Mouse (Mus musculus) myocyte (in vitro differentiated cells): Measurements from ENCODE around the gene Nmrk2.

Experiments
- CEBPB ChIP-seq: IDR thresholded peaks from 2 replicates; pipeline ENCODE4 v1.6.1; 2011; ENCODE audit warnings: mild to moderate bottlenecking, moderate library complexity; ENCODE audit not compliant: poor library complexity, insufficient read depth, severe bottlenecking
- E2F4 ChIP-seq: IDR thresholded peaks from one replicate; pipeline ENCODE4 v1.6.1; 2011; ENCODE audit warnings: mild to moderate bottlenecking, control low read depth, moderate library complexity; ENCODE audit not compliant: insufficient read depth
- MAX ChIP-seq: IDR thresholded peaks from one replicate; pipeline ENCODE4 v1.6.1; 2011; ENCODE audit warnings: low read depth, mild to moderate bottlenecking, control low read depth
- MYOD1 ChIP-seq, 3 experiments: IDR thresholded peaks; one replicate each; pipeline ENCODE4 v1.6.1; 2011; ENCODE audit warnings: control low read depth in 2 of 3, low read depth in 2 of 3, mild to moderate bottlenecking in 2 of 3, moderate library complexity in 1 of 3; ENCODE audit not compliant: insufficient read length in 2 of 3, control insufficient read depth in 1 of 3
- MYOG ChIP-seq, 3 experiments: IDR thresholded peaks; one replicate each; pipeline ENCODE4 v1.6.1; 2011; ENCODE audit warnings: control low read depth in 2 of 3, low read depth in 2 of 3, mild to moderate bottlenecking in 2 of 3; ENCODE audit not compliant: insufficient read length in 2 of 3, control insufficient read depth in 1 of 3, insufficient read depth in 1 of 3
- POLR2A ChIP-seq: IDR thresholded peaks from one replicate; pipeline ENCODE4 v1.6.1; 2011; ENCODE audit warnings: low read depth, mild to moderate bottlenecking, control low read depth, moderate library complexity; ENCODE audit not compliant: insufficient read length
- POLR2AphosphoS2 ChIP-seq: IDR thresholded peaks from one replicate; pipeline ENCODE4 v1.6.1; 2011; ENCODE audit warnings: low read depth, control low read depth; ENCODE audit not compliant: insufficient read length
- SRF ChIP-seq: IDR thresholded peaks from one replicate; pipeline ENCODE4 v1.6.1; 2011; ENCODE audit warnings: low read depth; ENCODE audit not compliant: control insufficient read depth, insufficient read length
- TCF12 ChIP-seq: IDR thresholded peaks from one replicate; pipeline ENCODE4 v1.6.1; 2011; ENCODE audit warnings: mild to moderate bottlenecking, control low read depth; ENCODE audit not compliant: poor library complexity, insufficient read depth, severe bottlenecking
- USF1 ChIP-seq: IDR thresholded peaks from one replicate; pipeline ENCODE4 v1.6.1; 2011; ENCODE audit warnings: low read depth, mild to moderate bottlenecking, control low read depth, moderate library complexity

GRCm38 (mm10) chr10:81230438-81231332 is 28.8 kb upstream of the Nmrk2 start, which contains the start of gene Atcay:
- TF ChIP-seq POLR2A (no peak), POLR2AphosphoS2 (no peak), MYOG (IDR thresholded peaks at IDR 0.05; ENCODE audit: control insufficient read depth in 1 of 3, insufficient read depth in 1 of 3, insufficient read length in 2 of 3, low read depth in 2 of 3) (no peak), MAX (no peak), TCF12 (no peak), USF1 (no peak), E2F4 (no peak), MYOD1 (IDR thresholded peaks at IDR 0.05; ENCODE audit: control insufficient read depth in 1 of 3, insufficient read length in 2 of 3, low read depth in 2 of 3) (no peak), CEBPB (no peak), SRF (no peak)
